Mouse (Mus musculus) G1E-ER4 (cell line): Measurements from ENCODE around the gene Tenm1. TPM values are rescaled to one million over a fixed set of nuclear protein-coding genes. Genes with fewer than 3 reads are reported as not detected.

ENCODE experiments used
- GATA1 ChIP-seq: IDR thresholded peaks from one replicate; pipeline ENCODE4 v1.8.0; 2012; ENCODE audit warnings: low read length, inconsistent platforms
- polyA plus RNA-seq: library from polyadenylated mRNA; stranded (reverse); fragments of >175 nt; gene quantifications from 2 replicates; pipeline ENCODE4 v1.2.3, GENCODE M21; 2012

Gene Tenm1
- polyA plus RNA-seq, 1 experiment, result not detected

GRCm38 (mm10) chrX:43129696-43130095, 299.2 kb downstream of the Tenm1 start:
- TF ChIP-seq GATA1, result no peak

- TF ChIP-seq GATA1, result no peak
These were observed 306.4 kb downstream of the Tenm1 start for GRCm38 (mm10) chrX:43122491-43122890.

- TF ChIP-seq GATA1, result no peak
These were observed 306.9 kb downstream of the Tenm1 start for GRCm38 (mm10) chrX:43122001-43122400.

GRCm38 (mm10) chrX:42986100-42986499, 442.8 kb downstream of the Tenm1 start:
- TF ChIP-seq GATA1, result no peak

GRCm38 (mm10) chrX:42973562-42973961, 455.4 kb downstream of the Tenm1 start:
- TF ChIP-seq GATA1, result no peak

- TF ChIP-seq GATA1, result no peak
These were observed 461.3 kb downstream of the Tenm1 start for GRCm38 (mm10) chrX:42967611-42968010.

GRCm38 (mm10) chrX:42861731-42862130, 567.2 kb downstream of the Tenm1 start:
- TF ChIP-seq GATA1, result no peak

- no peak for TF ChIP-seq GATA1
These were observed 647.4 kb downstream of the Tenm1 start for GRCm38 (mm10) chrX:42781566-42781965.

- TF ChIP-seq GATA1, result no peak
These were observed 710.7 kb downstream of the Tenm1 start for GRCm38 (mm10) chrX:42718078-42718785.

GRCm38 (mm10) chrX:42700291-42700690, 728.6 kb downstream of the Tenm1 start:
- TF ChIP-seq GATA1, result no peak

GRCm38 (mm10) chrX:42647131-42647530, 781.8 kb downstream of the Tenm1 start:
- no peak for TF ChIP-seq GATA1

GRCm38 (mm10) chrX:42580521-42580920, 848.4 kb downstream of the Tenm1 start:
- TF ChIP-seq GATA1, result no peak

GRCm38 (mm10) chrX:42558683-42559082, 870.2 kb downstream of the Tenm1 start:
- TF ChIP-seq GATA1, result no peak

- TF ChIP-seq GATA1, result no peak
These were observed 871.6 kb downstream of the Tenm1 start for GRCm38 (mm10) chrX:42557284-42557683.

- no peak for TF ChIP-seq GATA1
These were observed 880.4 kb downstream of the Tenm1 start for GRCm38 (mm10) chrX:42548513-42548912.

GRCm38 (mm10) chrX:42545076-42545475, 883.9 kb downstream of the Tenm1 start:
- no peak for TF ChIP-seq GATA1

- TF ChIP-seq GATA1, result no peak
These were observed 888.2 kb downstream of the Tenm1 start for GRCm38 (mm10) chrX:42540756-42541053.
